Mouse (Mus musculus): ENCODE results near the gene Mmp17.

DNA sequence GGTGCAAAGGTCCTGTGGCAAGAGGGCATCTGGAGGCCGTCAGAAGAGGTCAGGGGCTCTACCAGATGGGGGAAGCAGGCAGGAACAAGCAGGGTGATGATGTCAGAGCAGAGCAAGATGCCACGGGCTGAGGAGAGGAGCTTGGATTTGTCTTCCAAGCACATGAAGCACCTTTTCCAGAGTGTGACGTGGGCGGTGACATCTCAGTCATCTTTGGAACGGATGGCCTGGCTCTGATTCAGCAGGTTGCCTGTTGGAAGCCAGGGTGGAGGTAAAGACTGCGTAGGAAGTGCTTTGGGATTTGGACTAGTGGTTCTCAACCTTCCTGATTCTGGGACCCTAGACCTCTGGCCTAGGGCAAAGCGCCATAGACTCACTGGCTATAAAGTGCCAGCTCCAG, 3.0 kb upstream of the Mmp17 start:
- TF ChIP-seq GATA1 (IDR thresholded peaks at IDR 0.05; ENCODE audit: low read length) (no peak), TAL1 (IDR thresholded peaks at IDR 0.05; ENCODE audit: low read length) (no peak)
